In genomic region chr6:8274387-8275054, GRCm38 (mm10) we compare ENCODE assay signal across 8 mouse cellular contexts. TPM values are rescaled to one million over a fixed set of nuclear protein-coding genes. Genes with fewer than 3 reads are reported as not detected.
DNase-seq lines count a peak whose midpoint lies in the region.

No protein-coding gene starts in this region.

- peak; percentile 14 to 31 for DNase-seq in heart, adult 9 months (ENCODE audit: low spot score in 2 of 2)
- no peak for DNase-seq in heart, adult 11 months
- DNase-seq in MN1 (ENCODE audit: low spot score), result peak; percentile 46
- peak; percentile 59 for DNase-seq in cerebellum, adult 9-10 months
- DNase-seq in gastrocnemius, postnatal 10 days, result peak; percentile 50
- DNase-seq in kidney, postnatal 4 days, result peak; percentile 73 to 75
- DNase-seq in mesoderm, embryonic 11.5 days (ENCODE audit: low read depth, low spot score), result peak; percentile 49
- peak; percentile 65 to 82 for DNase-seq in spleen, postnatal 10 days (ENCODE audit: low spot score in 2 of 2)

RNA-seq across cellular contexts. Expression of gene Gm45062, which starts 15.3 kb away (rescaled TPM):
- not detected for total RNA-seq in gastrocnemius, postnatal 10 days (2021)

RNA-seq across cellular contexts. Expression of gene Umad1, which starts 15.4 kb away (rescaled TPM):
- total RNA-seq in gastrocnemius, postnatal 10 days (2021), result 10 to 100 TPM in 1 of 2 experiments, 1 to 10 TPM in 1; 9.3 to 11.3 TPM

RNA-seq across cellular contexts. Expression of gene Rpa3, which starts 15.5 kb away (rescaled TPM):
- 10 to 100 TPM; 18.1 to 20.5 TPM for total RNA-seq in gastrocnemius, postnatal 10 days (2021)
